Mouse (Mus musculus) R1 (cell line): ENCODE measurements around the gene Gm21394.
"Not testable (repeated sequence)": the region's sequence is repeated elsewhere in the genome, so short reads cannot be mapped to it uniquely, and the experiment has no call there.

Experiments
- DNase-seq: peaks from one replicate; pipeline ENCODE4 v3.0.0-alpha.2; 2018; ENCODE audit warnings: low read depth, low spot score

Gene Gm21394

DNA sequence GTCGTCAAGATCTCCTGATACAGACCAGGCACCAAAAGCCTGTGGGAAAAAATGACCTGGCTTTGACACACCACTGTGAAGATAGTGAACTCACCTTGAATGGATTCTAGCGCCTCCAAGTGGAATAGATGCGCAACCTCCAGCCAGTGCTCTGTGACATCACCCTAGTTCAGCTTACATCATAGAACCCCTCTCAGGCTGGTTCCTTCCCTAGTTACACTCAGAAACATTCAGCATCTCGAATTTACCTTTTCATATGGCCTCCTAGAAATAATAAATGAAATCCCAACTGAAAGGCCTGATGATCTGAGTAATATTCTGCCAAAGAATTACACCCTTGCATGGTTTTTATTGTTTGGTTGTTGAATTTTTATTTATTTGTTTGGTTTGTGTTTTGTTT lies at the start of gene Gm21394:
Gm21394 (minus strand) TSS at position 101 of the 400 bp plus-strand sequence.
- DNase-seq = not testable (repeated sequence)
